Mouse (Mus musculus) cerebellum, adult 9-11 months (tissue): ENCODE data around the gene Zdhhc9.

ENCODE experiments used
- DNase-seq: peaks from one replicate; pipeline ENCODE4 v3.0.0; 2022

The Zdhhc9 gene

DNA sequence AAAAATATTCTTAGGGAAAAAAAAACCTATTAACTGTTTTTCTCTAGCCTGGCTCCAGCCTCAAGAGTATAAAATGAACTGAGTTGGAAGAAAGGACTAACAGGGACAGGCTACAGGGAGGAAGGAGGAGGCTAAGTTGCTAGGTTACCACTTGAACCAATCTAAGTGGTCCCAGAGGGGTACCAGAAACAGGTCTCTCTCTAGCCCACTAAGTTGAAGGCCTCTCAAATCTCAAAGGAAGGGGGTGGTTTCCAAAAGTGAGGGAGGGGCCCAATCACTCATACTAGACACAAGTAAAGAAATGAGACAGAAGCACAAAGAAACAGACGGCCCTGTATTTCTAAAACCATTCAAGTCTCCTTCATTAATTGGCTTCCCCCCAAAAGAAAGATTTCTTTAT, 38.8 kb downstream of the Zdhhc9 start:
- no peak for DNase-seq

DNA sequence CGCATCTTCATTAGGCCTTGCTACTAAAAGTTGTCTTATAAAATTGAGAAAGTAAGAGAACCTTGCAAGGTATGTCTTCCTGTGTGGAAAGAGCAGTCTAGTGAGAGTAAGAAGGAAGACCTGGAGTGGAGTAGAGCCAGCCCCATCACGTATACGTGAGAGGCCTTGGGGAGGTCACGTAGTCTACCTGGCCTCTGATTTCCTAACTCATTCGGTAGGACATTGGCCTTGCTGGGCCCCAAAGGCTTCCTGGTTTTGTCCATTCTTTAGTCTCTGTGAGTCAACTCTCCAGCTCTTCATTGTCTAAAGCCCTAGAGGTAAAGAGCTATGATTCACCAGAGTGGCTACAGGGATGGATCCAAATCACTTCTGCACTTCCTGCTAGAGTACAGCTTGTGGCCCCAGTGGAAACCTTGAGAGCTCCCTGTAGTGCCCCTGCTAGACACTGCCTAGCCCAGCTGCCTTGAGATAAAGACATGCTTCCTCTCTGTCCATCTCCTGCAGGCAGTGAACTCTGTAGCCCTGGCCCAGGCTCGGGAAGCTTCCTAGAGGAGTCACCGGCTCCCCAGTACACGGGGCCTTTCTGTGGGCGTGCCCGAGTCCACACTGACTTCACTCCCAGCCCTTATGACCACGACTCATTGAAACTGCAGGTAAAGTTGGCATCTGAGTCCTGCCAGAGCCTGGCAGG, 50.3 kb downstream of the Zdhhc9 start:
- DNase-seq = no peak

DNA sequence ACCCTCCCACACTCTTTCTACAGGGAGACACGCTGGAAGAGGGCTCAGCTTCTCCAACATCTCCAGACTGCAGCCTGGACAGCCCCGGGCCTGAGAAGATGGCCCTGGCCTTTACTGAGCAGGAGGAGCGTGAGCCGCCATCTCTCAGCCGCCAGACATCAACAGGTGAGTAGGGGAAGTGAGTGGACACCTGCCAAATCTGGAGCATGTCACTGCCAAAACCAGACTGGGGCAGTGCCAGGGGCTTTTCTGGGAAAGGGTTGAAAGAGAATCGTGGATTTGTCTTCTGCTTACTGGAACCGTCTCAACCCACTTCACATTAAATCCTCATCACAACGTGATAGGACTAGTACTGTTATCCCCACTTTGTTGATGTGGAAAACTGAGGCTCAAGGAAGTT, 51.3 kb downstream of the Zdhhc9 start:
- no peak for DNase-seq

DNA sequence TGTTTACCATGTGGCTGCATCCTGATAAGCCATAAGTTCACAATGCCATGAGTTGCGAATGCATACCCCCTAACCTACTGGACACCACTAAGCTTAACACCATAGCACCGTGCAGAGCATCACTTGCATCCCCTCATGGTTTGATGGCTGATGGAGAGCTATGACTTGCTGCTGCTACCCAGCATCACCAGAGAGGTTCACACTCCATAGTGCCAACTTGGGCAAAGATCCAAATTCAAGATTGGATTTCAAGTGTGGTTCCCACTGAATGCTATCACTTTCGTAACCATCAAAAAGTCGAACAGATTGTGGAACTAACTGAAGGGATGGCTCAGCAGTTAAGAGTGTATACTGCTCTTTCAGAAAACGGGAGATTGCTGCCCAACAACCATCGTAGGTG, 53.2 kb downstream of the Zdhhc9 start:
- no peak for DNase-seq

DNA sequence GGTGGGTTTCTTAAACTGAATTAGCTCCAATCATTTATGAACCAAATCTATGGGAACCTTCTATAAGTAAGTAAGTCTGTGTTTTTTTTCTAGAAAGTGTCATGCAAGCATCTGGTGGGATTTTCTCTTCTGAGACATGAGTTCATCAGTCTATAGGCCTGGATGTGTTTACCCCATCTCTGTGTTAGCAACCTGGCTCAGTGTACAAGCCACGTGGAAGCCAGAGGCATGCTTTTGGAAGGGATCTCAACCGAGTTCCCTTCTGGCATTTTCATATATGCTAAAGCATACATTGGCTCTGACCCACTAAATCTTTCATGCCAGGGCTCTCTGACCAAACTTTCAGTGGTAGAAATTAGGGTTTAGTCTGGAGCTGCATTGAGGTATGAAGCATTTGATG, 54.7 kb downstream of the Zdhhc9 start:
- no peak for DNase-seq

DNA sequence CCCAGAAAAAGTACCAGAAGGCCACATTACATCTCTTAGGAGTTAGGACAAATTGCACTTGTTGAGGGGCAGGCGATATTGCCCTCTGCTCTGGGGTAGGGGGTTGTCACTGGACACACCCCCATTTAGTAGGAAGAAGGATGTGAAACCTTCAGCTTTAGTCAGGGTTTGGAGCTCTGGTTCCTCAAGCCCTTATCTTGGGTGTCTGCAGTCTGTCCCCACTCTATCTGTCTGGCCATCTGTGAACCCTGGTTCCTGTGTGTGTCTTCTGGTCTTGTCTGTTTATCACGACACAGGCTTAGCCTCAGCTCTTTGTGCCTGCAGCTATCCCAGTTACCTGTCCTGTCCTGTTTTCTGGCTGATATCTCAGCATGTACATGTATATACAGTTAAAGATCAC, 55.3 kb downstream of the Zdhhc9 start:
- no peak for DNase-seq

DNA sequence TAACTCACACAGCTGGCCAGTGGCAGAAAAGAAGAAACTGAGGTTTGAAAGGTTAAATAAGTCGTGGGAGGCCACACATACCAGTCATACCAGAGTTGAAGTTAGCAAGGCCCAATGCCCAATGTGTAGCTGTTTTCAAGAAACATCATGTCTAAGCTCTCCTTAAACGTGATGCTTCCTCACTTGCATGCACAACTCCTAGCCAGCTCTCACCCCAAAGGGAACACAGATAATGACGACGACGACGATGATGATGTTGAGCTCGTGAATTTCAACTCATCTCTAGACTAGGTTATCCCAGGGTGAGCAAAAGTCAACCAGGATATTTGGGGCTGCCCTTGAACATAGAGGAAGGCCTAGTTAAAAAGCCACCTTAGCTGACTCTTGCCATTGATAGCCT, 56.6 kb downstream of the Zdhhc9 start:
- DNase-seq = no peak

DNA sequence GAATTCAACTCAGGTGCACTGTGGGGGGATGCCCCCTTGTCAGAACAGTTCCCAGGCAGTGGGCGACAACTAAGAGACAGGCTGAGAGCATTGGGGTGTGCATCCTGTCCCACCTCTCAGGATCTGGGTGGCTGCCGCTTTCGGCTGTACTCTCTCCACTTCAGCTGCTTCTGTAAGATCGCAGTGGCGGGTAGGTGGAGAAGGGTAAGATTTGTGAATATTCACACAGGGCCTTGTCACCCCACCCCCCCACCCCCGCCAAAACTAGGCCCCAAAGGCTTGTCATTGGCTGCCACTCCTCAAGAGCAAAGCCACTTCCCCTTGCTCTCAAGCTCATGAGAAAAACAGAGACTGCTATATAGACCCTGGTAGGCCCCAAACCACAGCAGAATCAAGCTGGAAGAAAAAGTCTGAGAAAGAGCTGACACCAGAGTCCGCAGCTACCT, 60.9 kb downstream of the Zdhhc9 start:
- DNase-seq = no peak

DNA sequence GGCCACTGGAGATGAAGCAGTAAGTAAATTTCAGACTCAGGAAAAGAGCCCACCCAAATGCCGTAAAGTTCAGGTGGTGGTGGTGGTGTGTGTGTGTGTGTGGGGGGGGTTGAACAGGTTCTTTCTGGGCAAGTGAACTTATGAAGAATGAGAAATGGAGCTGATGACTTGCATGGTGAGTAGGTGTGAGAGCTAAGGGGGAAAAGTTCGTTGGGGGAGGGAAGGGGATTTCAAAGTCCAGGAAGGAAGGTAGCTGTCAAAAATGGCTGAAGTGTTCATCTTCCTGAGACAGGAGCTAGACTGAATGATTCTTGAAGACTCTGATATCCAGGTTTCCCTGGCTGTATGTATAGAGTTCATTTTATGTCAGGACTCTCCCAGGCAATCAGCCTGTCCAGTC, 61.5 kb downstream of the Zdhhc9 start:
- DNase-seq = no peak

DNA sequence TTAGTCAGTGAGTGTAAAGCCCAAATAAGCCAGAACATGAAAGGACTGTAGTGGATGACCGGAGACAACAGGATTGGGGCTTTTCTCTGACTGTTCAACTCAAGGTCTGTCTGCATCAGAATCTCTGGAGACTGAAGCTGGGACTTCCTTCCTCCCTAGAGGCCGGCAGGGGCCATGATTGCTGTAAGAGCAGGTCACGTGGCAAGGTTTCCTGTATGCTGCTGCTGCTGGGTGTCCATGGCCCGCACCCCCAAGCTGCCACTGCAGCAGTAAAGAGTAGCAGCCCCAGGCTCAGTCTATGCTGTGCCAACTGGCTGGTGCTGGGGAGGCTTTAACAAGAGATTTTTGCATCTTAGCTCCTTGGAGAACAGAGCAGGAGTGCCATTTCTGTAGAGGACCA, 62.4 kb downstream of the Zdhhc9 start, which contains the start of gene Sash3:
Gene Sash3 (plus strand): TSS at position 175 of the 400 bp plus-strand sequence.
- no peak for DNase-seq

DNA sequence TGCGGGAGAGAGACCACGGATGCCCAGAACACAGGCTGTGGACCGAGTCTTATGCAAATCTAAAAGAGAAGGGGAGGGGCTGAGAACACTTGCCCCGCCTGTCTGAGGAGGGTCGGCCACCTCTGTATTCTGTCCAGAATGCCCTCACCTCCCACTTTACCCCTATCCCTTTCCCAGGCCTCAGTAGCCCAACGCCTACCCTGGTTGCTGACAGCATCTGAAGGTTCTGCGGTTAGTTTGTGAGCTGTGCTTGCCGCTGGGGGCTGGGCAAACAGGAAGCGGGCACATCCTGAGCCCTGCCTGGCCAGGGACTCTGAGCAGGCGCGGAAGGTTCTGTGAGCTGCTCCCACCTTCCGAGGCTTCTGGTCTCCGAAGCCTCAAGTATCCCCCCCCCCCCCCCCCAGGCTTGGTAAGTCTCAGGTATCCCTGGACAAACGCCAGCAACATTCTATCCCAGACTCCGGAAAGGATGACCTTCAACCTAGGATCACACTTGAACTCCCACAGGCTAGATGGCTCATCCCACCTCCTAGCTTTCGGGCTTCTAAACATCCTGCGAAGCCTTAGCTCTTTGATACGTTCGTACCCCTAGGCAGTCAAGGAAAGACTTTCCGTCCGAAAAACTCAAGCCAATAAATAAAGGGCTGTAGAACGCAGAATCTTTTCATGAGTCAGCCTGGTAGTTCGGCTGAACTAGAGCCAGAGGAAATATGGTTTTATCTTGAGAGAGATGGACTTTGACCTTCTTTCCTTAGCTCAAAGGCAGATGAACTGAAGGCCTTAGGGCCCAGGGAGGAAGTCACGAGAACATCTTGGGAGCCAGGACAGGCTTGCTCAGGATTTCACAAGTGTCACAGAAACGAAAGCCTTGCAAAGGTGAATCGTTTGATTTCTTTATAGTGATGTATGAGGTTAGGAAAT, 65.0 kb downstream of the Zdhhc9 start:
- DNase-seq = no peak

DNA sequence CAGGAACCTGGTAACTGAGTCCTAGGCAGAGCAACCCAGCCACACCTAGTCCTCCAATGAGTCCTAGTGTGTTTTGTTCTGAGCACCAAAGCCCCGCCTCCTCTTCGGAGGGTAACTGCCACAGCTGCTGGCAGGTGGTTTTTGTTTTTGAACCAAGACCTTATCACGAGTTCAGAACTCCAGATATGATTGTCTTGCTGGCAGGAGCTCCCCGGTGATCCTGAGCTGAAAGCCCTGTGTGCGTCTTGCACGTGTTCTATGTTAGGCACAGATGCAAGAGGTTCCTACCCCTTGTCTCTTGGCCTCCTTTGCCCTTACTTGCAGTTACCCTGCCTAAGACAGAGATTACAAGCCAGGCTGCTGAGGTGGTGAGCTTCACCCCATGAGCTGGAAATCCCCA, 67.2 kb downstream of the Zdhhc9 start:
- DNase-seq = no peak

DNA sequence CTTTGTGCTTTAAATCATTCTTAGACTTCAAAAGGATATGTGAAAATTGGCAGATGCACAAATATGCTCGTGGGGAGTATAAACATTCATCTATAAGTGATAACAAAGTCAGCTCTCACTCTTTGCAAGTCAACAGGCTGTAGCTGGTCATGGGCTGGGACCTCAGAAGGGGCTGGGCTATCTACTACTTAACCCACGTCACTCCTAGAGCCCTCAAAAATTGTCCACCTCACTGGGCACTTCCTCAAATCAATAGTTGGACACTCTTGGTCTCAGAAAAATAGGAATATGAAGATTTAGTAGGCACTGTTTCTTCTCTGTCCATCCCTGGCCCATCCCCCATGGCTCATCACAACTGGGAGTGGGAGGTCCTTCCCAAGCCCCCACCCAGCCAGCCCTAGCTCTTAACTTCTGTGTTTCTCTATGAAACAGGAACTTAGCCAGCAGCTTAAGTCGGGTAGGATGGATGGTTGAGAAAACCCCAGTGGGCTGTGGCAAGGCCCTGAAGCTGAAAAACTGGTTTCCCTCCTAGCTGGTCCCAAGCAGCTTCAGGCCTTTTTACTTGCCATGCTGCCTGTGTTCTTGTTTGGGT, 68.3 kb downstream of the Zdhhc9 start:
- no peak for DNase-seq

DNA sequence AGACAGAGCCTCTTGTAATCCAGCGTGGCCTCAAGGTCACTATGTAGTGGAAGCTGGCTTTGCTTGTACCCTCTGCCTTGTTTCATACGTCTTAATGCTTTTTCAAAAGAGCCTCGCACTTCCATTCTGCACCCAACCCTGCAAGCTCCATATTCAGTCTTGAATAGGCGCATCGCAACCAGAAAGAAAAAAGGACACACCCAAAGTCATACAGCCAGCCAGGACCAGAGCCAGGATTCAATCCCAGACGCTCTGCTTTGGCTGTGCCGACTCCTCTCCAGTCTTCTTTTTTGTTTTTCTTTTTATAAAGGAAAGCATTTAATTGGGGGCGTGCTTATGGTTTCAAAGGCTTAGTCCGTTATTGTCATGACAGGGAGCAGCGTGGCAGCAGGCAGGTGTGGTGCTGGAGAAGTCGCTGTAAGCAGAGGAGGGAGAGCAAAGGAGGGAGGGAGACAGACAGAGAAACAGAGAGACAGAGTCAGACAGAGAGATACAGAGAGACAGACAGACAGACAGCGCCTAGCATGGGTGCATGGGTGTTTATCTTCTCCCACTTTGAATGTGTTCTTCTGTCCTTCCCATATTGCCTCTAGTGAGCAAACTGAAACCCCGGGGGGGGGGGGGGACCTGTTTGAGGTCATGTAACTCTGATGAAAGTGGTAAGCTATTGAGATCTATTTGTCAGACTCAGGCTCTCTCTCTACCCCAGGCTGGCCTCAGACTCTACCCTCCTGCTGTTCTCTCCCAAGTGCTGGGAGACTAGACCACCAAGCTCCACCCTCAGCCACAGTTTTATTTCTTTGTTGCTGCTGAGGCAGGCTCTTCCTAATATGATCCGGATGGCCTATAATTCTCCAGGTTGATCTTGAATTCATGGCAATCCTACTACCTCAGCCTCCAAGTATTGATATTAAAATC, 69.1 kb downstream of the Zdhhc9 start:
- DNase-seq = no peak

DNA sequence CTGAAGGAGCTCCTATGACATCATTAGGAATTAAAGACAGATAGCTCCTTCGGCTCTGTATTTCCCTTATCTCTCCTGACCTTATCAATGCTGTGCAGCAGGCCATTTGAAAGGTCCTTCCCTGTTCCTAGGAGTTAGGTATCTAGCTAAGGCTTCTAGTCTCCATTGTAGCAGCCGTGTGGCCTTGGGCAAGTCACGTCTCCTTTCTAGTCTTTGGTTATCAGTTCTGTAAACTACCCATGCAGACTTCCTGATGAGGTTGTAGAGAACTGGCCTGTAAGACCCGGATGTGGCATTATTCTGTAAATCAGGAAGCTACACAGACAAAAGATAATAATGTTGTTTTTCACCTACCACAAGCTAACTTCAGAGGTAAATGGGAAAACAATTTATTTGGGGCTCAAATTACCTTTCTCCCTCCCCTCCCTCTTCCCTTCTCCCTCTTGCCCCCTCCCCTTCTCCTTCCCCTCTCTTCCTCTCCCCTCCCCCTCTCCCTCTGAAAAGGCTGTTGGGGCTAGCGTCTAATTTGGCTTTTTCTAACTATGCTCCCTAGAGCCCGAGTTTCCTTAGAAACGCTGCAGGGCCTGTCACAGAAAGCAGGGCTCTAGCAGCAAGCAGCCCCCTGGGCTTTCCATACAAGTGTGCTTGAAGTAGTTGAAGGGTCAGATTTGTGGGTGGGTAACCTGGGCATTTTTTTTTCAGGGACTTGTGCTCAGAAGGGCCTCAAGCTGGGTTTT, 70.0 kb downstream of the Zdhhc9 start:
- DNase-seq = no peak

DNA sequence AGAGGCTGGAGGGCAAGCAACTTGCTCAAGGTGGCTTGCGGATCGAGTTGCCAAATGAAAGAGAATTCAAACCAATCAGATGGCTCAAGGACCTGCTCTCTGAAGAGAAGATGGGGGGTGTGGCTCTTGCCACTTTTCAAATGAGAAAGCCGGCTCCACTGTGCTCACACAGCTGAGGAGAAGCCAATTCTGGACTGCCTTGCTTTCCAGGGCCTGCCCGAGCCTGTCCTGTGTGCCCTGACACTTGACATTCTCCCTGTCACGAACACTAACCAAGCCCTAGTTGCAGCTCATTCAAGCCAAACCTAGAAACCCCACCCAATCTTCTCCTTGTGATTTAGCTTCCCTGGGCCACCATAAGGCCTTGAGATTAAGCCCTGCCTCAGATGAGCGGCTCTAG, 70.7 kb downstream of the Zdhhc9 start:
- no peak for DNase-seq

DNA sequence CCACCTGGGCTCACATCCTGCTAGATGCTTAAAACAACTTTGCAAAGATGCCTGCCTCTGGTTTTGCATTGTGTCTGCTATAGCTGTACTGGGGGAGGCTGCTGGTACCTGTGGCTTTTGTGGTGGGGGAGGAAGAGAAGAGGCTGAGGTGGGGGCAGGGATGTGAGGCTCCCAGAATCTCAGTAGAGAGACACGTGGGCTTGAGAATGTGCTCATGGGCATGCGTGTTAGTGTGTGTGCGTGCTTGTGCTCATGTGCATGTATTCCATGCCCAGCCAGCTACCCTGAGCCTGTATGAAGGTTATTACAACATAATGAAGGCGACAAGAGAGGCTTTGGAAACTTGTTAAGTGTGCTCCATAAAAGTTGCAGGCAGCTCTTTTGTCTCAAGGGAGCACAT, 71.7 kb downstream of the Zdhhc9 start:
- no peak for DNase-seq

DNA sequence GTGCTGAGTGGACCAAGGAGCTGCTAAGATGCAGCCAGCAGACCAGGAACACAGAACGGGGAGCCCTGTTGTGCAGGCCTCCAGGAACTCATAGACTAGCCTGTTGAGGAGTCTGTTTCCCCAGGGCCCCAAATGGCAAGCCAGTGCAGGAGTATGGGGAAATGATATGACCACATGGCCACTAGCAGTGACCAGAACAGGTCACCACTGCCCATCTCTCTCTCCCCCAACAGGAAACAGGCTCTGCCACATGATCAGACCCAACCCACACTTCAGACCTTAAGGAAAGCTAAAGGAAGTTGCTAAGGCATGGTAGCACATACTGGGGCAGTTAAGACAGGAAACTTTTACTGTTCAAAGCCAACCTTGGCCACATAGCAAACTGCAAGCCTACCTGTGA, 79.5 kb downstream of the Zdhhc9 start:
- DNase-seq = no peak

DNA sequence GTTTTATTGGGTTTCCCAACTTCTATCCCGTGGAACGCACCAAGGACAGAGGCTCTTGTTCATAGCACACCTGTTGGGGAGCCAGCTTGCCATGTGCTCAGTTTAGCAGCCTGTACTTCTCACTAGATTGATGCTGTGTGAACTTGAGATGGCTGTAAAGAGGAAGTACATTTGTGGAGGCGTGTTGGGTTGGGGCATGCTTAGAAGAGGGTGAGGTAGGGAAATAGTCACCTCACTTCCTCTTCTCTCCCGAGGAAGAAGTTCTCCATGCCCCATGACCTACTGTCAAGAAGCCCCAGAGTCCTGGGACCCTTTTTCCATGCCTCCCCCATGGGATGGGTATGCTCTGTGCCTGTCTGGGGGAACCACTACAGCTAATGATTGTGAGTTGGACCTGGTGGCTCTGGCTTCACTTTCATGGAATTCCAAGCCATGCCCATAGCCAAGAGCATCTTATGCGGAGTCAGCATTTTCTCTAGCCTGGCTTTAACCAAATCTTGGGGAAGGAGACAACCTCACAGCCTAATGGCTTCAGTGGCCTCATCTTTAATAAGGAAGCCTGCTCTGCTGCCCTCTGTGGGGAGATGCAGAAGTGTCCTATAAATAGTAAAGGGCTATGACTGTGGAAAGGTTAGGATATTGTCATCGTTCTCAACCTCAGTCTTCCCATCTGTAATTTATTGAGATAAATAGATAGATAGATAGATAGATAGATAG, 81.0 kb downstream of the Zdhhc9 start:
- DNase-seq = no peak

DNA sequence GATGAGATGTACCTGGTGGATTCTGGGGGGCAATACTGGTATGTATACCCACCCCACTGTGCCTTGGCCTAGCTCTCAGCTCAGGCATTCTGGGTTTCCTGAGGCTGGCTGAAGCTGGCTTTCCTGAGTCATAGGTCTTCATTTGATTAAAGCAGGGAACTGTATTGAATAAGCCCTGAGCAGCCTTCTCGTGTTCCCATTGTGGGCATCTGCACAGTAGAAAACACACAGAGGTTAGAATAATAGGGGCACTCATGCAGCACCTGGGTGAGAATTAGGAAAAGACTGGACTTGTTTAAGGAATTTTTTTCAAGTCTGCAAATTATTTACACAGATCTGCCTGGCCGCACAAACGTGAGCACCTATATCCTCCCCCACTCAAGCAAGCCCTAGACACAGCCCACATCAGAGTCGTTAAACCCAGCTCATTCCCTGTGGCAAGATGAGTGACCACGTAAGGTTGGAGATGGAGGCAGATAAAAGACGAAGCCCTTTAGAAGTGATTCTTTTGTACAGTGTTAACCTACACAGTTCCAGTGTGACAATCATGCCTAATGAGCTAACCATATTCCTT, 81.7 kb downstream of the Zdhhc9 start:
- no peak for DNase-seq
